Mouse (Mus musculus) spleen, adult 12 weeks (tissue): ENCODE measurements around the gene Nipal4.
"Not testable (repeated sequence)": the region's sequence is repeated elsewhere in the genome, so short reads cannot be mapped to it uniquely, and the experiment has no call there.

ENCODE experiments used
- DNase-seq: peaks from one replicate; pipeline ENCODE4 v3.0.0; 2022; ENCODE audit warnings: low spot score

Gene Nipal4

GRCm38 (mm10) chr11:46165866-46166585 lies at the start of gene Nipal4:
Gene Nipal4 (minus strand): TSS chr11:46166508.
- DNase-seq, result no peak

GRCm38 (mm10) chr11:46215354-46215753 lies 49.0 kb upstream of the Nipal4 start:
- DNase-seq, result peak; percentile 10

DNA sequence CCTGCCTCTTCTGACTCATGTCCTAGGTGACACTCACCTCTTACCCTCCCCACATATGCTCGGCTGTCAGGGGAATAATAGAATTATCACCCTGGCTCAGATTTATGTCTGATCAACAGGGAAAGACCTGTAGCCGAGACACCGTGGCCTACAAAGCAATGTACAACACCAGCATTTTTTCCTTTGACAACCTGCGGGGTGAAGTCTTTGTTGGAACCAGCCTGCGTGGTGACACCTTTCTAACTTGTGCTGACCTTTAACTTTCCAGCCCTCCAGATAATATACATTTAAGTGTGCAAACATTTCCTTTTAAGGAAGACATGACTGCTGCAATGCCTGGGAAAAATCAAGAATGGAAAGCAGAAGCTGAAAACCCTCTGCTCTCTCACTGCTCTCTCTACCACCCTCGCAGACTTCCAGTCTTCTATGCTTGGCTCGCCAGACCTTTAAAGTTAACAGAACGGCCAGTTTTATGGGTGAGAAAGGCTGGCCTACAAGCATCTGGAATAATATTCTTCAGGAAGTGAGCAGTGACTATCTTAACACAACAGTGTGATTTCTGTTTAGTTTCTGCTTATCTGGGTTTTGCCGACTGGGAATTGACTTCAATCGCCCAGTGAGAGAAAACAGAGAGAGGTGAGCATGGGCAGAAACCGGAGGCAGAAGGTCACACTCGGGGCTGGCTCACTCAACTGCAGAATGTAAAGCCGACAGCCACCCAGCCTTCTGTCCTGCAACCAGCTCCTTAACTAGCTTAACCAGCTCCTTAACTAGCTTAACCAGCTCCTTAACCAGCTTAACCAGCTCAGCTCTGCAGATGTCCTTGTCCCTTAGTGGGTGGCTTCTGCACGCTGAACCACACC lies 48.3 kb upstream of the Nipal4 start:
- DNase-seq, result no peak

DNA sequence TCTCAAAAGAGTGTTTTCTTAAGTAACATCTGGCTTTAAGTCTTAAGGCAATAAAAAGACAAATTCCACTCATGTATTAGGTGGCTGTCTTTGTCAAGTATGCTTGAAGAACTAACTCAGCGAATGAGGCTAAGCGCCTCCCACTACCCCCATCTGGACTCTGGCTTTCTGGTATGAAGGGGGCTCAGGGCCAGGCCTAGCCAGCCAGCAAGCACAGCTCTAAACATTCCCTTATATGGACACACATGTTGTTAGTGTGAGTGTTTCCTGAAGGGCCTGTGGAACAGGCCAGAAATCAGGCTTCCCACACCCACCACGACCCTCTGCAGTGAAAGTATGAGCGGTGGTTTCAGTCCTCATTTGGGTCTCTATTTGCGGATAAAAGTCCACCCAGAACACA lies 47.5 kb upstream of the Nipal4 start:
- DNase-seq, result no peak

DNA sequence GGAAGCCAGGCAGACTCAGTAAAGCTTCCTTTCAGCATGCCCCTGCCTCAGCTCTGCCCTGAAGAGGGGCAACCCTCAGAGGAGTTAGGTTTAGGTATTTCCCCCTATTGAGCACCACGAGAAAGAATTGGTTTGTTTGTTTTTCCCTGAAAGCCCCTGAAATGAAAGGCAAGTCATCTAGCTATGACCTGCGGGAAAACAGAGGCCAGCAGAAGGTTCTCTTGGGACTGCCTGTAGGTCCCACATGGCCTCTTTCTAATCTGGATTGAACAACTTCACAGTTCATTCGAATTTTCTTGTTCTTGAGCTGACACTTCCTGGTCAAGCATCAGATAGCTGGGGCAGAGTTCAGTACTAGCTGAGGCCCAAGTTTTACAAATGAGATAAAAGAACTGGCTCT lies 45.5 kb upstream of the Nipal4 start:
- DNase-seq, result no peak

DNA sequence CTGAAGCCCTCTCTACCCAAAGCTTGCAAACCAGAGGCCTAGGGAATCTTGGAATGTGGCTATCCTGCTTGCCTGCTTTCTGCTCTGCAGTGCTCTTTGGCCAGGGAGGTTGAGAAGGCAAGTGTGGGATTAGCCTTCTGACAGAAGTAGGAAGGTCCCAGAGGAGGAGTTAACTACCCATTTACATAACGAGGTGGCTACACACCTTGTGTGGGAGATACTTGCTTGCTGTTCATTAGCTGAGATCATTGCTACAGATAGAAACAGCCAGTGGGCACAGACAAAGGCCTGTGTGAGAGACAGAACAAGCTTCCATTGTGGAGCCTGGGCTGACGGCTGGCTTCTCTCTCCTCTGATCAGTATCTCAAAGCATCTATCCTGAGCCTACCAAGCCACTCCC lies 43.6 kb upstream of the Nipal4 start:
- DNase-seq, result no peak

GRCm38 (mm10) chr11:46205639-46206409 lies 39.5 kb upstream of the Nipal4 start:
- no peak for DNase-seq

- DNase-seq, result no peak
Observed at GRCm38 (mm10) chr11:46204841-46205240, 38.5 kb upstream of the Nipal4 start.

- DNase-seq, result no peak
Observed at GRCm38 (mm10) chr11:46202547-46202887, 36.2 kb upstream of the Nipal4 start.

DNA sequence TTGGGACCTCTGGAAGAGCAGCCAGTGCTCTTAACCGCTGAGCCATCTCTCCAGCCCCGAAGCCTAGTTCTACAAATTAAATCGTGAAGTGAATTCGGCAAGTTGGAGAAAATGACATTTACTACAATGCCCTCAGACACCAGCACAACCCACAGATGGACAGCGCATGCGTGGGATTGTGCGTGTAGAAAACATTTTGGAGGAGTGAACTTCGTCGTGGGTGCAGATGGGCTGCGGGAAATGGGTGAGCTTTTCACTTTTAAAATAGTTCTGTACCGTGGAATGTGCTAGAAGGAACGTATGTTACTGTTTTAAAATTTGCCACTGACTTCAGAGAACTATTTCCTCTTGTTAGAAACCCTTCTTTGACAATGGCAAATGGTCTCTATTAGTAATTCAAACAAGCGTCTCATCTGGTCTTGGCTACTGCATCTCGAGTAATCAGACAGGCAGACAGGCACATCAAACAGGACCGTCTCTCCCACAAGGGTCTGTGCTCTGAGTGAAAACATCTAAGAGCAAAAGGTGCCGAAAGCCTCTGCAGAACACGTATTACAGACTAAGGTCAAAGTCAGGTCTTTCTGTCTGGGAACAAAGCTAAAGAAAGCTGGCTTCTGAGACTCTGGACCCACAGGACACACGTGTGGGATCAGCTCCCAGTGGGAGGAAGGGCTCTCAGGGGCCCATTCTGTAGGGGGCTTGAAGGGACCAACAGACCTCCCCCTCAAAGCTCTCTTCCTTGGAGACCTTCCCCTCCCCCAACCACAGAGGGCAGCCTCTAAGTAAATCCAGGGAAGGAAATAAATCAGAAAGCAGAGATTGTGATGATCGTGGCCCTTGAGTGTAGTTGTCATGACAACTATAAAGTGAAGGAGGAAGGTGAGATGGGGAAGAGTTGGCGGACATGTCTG lies 35.6 kb upstream of the Nipal4 start:
- DNase-seq, result no peak

GRCm38 (mm10) chr11:46200664-46201063 lies 34.4 kb upstream of the Nipal4 start:
- no peak for DNase-seq

GRCm38 (mm10) chr11:46194175-46194574 lies 27.9 kb upstream of the Nipal4 start:
- no peak for DNase-seq

- no peak for DNase-seq
Observed at GRCm38 (mm10) chr11:46188283-46188682, 22.0 kb upstream of the Nipal4 start.

GRCm38 (mm10) chr11:46185486-46185885 lies 19.2 kb upstream of the Nipal4 start:
- no peak for DNase-seq

- no peak for DNase-seq
Observed at GRCm38 (mm10) chr11:46184946-46185345, 18.6 kb upstream of the Nipal4 start.

- not testable (repeated sequence) for DNase-seq
Observed at GRCm38 (mm10) chr11:46182031-46182430, 15.7 kb upstream of the Nipal4 start.

- no peak for DNase-seq
Observed at GRCm38 (mm10) chr11:46177246-46178043, 11.1 kb upstream of the Nipal4 start.

- no peak for DNase-seq
Observed at GRCm38 (mm10) chr11:46176155-46176554, 9.8 kb upstream of the Nipal4 start.

DNA sequence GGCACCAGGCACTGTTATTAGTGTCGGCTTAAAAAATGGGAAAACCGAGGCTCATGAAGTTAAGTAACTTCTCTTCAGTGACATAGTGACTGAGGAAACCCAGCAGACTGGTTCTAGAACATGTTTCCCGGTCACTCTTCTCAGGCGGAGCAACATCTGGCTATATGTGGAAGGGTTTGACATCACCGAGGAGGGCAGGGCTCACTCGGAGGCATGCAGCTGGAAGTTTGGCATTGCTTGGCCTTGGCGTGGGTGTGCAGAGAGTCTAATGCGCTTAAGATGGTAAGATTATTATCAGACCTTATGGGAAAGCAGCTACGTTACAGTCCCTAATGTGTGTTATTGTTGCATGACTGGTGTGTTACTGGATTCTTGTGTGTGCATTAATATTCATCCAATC lies 5.8 kb upstream of the Nipal4 start:
- no peak for DNase-seq

DNA sequence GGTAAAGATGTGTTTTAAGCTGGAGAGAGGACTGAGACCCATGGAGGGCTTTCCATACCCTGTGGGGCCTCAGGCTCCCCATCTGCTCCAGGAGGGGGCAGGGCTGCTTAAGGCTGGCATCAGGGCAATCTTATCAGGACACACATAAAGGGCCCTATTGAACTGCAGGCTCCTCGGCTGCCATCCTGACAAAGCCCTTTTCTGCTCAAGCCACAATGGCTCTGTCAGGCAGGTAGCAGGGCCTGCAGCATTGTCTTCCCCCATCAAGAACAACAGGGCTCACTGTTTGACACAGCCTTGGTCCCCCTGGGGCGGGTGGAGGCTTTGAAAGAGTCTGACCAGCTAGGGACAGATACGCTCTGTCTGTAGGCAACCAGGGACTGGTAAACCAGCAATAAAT lies 3.6 kb upstream of the Nipal4 start:
- no peak for DNase-seq

- DNase-seq, result no peak
Observed at GRCm38 (mm10) chr11:46168506-46168905, 2.2 kb upstream of the Nipal4 start.
